Mouse (Mus musculus) MEL (cell line): ENCODE data around the gene Parp16. TPM values are rescaled to one million over a fixed set of nuclear protein-coding genes. Genes with fewer than 3 reads are reported as not detected.

ENCODE experiments used
- DNase-seq: peaks from one replicate; pipeline ENCODE4 v3.0.0; 2011; ENCODE audit warnings: low read depth, low spot score
- H3K27ac ChIP-seq: 2 replicates; pipeline ENCODE4 v1.5.1; 2012; ENCODE audit warnings: low read depth, mild to moderate bottlenecking, control low read depth, low read length, moderate library complexity; ENCODE audit not compliant: control insufficient read depth
- H3K27me3 ChIP-seq, 2 experiments: fragments of 150-350 bp in 1 of 2; sonication (generic) in 1 of 2; 2 replicates each; pipeline ENCODE4 v1.6.1; 2012; ENCODE audit warnings: low read length in 2 of 2, mild to moderate bottlenecking in 2 of 2, improper control_type of control experiment in 1 of 2, moderate library complexity in 1 of 2; ENCODE audit not compliant: insufficient read depth in 2 of 2, control insufficient read depth in 1 of 2
- H3K36me3 ChIP-seq, 2 experiments: 2 replicates each; pipeline ENCODE4 v1.6.1; 2012 to 2014; ENCODE audit warnings: low read length in 2 of 2, improper control_type of control experiment in 1 of 2, inconsistent platforms in 1 of 2, mild to moderate bottlenecking in 1 of 2; ENCODE audit not compliant: insufficient read depth in 2 of 2, control insufficient read depth in 1 of 2
- H3K4me1 ChIP-seq, 2 experiments: fragments of 150-350 bp in 1 of 2; sonication (generic) in 1 of 2; 2 replicates each; pipeline ENCODE4 v1.6.1; 2012; ENCODE audit warnings: low read length in 2 of 2, improper control_type of control experiment in 1 of 2, mild to moderate bottlenecking in 1 of 2; ENCODE audit not compliant: insufficient read depth in 2 of 2, control insufficient read depth in 1 of 2
- H3K4me3 ChIP-seq, 2 experiments: fragments of 150-350 bp in 1 of 2; sonication (generic) in 1 of 2; 2 replicates each; pipeline ENCODE4 v1.5.1; 2012; ENCODE audit warnings: low read depth in 2 of 2, low read length in 2 of 2, mild to moderate bottlenecking in 2 of 2, moderate library complexity in 2 of 2, control low read depth in 1 of 2, improper control_type of control experiment in 1 of 2; ENCODE audit not compliant: control insufficient read depth in 1 of 2, insufficient read depth in 1 of 2
- H3K79me2 ChIP-seq: 2 replicates; pipeline ENCODE4 v1.6.1; 2012; ENCODE audit warnings: mild to moderate bottlenecking, low read length, moderate library complexity; ENCODE audit not compliant: control insufficient read depth, poor library complexity, insufficient read depth
- H3K9ac ChIP-seq: 2 replicates; pipeline ENCODE4 v1.6.1; 2012; ENCODE audit warnings: low read depth, mild to moderate bottlenecking, control low read depth, low read length, moderate library complexity; ENCODE audit not compliant: control insufficient read depth, poor library complexity, severe bottlenecking
- H3K9me3 ChIP-seq: fragments of 150-350 bp; sonication (generic); replicated peaks from 2 replicates; pipeline ENCODE4 v1.6.1; 2012; ENCODE audit warnings: mild to moderate bottlenecking, low read length, improper control_type of control experiment, moderate library complexity; ENCODE audit not compliant: insufficient read depth
- BHLHE40 ChIP-seq: IDR thresholded peaks from 2 replicates; pipeline ENCODE4 v1.6.1; 2012; ENCODE audit warnings: low read depth, mild to moderate bottlenecking, inconsistent platforms, low read length, improper control_type of control experiment, borderline replicate concordance
- CHD2 ChIP-seq: IDR thresholded peaks from 2 replicates; pipeline ENCODE4 v1.6.1; 2011; ENCODE audit warnings: low read length, improper control_type of control experiment
- CTCF ChIP-seq, 3 experiments: IDR thresholded peaks in 2 of 3; conservative IDR thresholded peaks in 1 of 3; 2 replicates each; pipeline ENCODE4 v1.5.1; 2011 to 2012; ENCODE audit warnings: low read length in 3 of 3, low read depth in 2 of 3, mild to moderate bottlenecking in 2 of 3, improper control_type of control experiment in 1 of 3, inconsistent platforms in 1 of 3, mixed read lengths in 1 of 3, moderate library complexity in 1 of 3; ENCODE audit not compliant: control insufficient read depth in 1 of 3, insufficient read depth in 1 of 3, poor library complexity in 1 of 3, severe bottlenecking in 1 of 3
- GABPA ChIP-seq: IDR thresholded peaks from 2 replicates; pipeline ENCODE4 v1.6.1; 2012; ENCODE audit warnings: low read depth, mild to moderate bottlenecking, inconsistent platforms, low read length, improper control_type of control experiment, moderate library complexity
- JUND ChIP-seq: IDR thresholded peaks from 2 replicates; pipeline ENCODE4 v1.6.1; 2011; ENCODE audit warnings: low read depth, mild to moderate bottlenecking, improper control_type of control experiment, low read length
- MAZ ChIP-seq: IDR thresholded peaks from 2 replicates; pipeline ENCODE4 v1.6.1; 2012; ENCODE audit warnings: low read depth, mild to moderate bottlenecking, inconsistent platforms, low read length, improper control_type of control experiment
- MYB ChIP-seq: IDR thresholded peaks from 2 replicates; pipeline ENCODE4 v1.6.1; 2011; ENCODE audit warnings: mild to moderate bottlenecking, low read depth, low read length, improper control_type of control experiment
- NRF1 ChIP-seq: IDR thresholded peaks from 2 replicates; pipeline ENCODE4 v1.6.1; 2014; ENCODE audit warnings: low read depth, mild to moderate bottlenecking, inconsistent platforms, low read length, improper control_type of control experiment, moderate library complexity; ENCODE audit not compliant: poor library complexity, insufficient read depth, severe bottlenecking
- POLR2AphosphoS2 ChIP-seq: IDR thresholded peaks from 2 replicates; pipeline ENCODE4 v1.6.1; 2011; ENCODE audit warnings: low read length, improper control_type of control experiment
- POLR2AphosphoS5 ChIP-seq: IDR thresholded peaks from 2 replicates; pipeline ENCODE4 v1.6.1; 2012; ENCODE audit warnings: low read depth, borderline replicate concordance, mild to moderate bottlenecking, inconsistent platforms, low read length, moderate library complexity, mixed read lengths
- RCOR1 ChIP-seq: IDR thresholded peaks from 2 replicates; pipeline ENCODE4 v1.6.1; 2012; ENCODE audit warnings: low read depth, mild to moderate bottlenecking, inconsistent platforms, low read length, improper control_type of control experiment
- TAL1 ChIP-seq: IDR thresholded peaks from 2 replicates; pipeline ENCODE4 v1.6.1; 2012; ENCODE audit warnings: mild to moderate bottlenecking, inconsistent platforms, low read length, moderate library complexity, mixed read lengths
- TBP ChIP-seq: IDR thresholded peaks from 2 replicates; pipeline ENCODE4 v1.8.0; 2011; ENCODE audit warnings: low read depth, low read length, improper control_type of control experiment
- UBTF ChIP-seq: IDR thresholded peaks from 2 replicates; pipeline ENCODE4 v1.6.1; 2012; ENCODE audit warnings: low read depth, mild to moderate bottlenecking, inconsistent platforms, low read length, improper control_type of control experiment, moderate library complexity, borderline replicate concordance; ENCODE audit not compliant: insufficient read depth
- USF2 ChIP-seq, 2 experiments: IDR thresholded peaks; 2 replicates each; pipeline ENCODE4 v1.6.1; 2011 to 2012; ENCODE audit warnings: improper control_type of control experiment in 2 of 2, low read length in 2 of 2, borderline replicate concordance in 1 of 2, inconsistent platforms in 1 of 2, low read depth in 1 of 2, mild to moderate bottlenecking in 1 of 2; ENCODE audit not compliant: insufficient read depth in 1 of 2
- ZKSCAN1 ChIP-seq: IDR thresholded peaks from 2 replicates; pipeline ENCODE4 v1.6.1; 2012; ENCODE audit warnings: low read depth, mild to moderate bottlenecking, inconsistent platforms, low read length, improper control_type of control experiment, moderate library complexity
- polyA plus RNA-seq, 2 experiments: library from polyadenylated mRNA; stranded (reverse) in 1 of 2; unstranded in 1 of 2; fragments of >175 nt in 1 of 2; fragments of >200 nt in 1 of 2; gene quantifications; 2 replicates each; pipeline versions ENCODE4 v1.2.1 to v1.2.4; 2012; ENCODE audit warnings: low replicate concordance in 2 of 2, low read depth in 1 of 2; ENCODE audit not compliant: insufficient read length in 2 of 2, insufficient read depth in 1 of 2, missing spikeins in 1 of 2
- total RNA-seq: library from RNA; depleted of rRNA; stranded (reverse); fragments of 300-350 nt; gene quantifications from 2 replicates; pipeline ENCODE4 v1.2.3, GENCODE M21; 2012

The Parp16 gene
- total and polyA plus RNA-seq, 3 experiments, result 1.3 to 5.1 TPM; not detected in 1

DNA sequence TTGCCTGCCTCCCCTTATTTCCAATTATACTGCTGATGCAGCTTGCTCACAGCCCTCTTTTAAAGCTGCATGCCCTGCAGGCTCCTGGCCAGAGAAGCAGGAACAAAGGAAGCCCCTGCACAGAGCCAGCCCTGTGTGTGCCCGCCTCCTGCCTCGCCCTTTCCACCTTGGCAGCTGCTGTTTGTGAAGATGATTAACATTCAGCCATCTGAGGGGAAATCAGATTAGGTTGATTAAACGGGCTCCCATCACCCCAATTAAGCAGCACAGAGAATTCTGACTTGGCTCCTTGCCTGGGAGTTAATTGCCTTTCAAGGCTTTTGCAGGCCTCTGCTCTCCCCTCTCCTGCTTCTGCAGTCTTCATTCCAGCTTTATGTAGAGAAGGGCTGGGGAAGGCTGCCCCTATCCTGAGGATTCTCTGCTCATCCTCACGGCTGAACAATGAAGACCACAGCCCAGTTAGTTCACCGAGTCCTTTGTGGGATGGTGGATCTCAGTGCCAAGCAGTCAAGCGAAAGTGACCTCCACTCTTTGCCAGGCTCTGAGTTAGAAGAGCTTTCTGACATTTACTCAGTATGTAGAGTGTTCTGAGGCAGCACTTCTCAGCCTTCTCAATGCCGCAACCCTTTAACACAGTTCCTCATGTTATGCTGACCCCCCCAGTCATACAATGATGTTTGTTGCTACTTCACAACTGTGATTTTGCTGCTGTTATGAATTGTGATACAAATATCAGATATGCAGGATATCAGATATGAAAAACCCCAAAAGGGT is 72.8 kb downstream of the Parp16 start:
- DNase-seq, result no peak
- no peaks in the 10 kb centered on the region for H3K79me2 ChIP-seq
- H3K27ac ChIP-seq, result no peak overlapping the region
- no peaks in the 10 kb centered on the region for H3K36me3 ChIP-seq
- H3K9me3 ChIP-seq, result no peaks in the 10 kb centered on the region
- H3K4me3 ChIP-seq, result no peak overlapping the region
- H3K4me1 ChIP-seq, result no peaks in the 10 kb centered on the region
- TF ChIP-seq TAL1 (no peak), USF2 (IDR thresholded peaks at IDR 0.05; ENCODE audit: borderline replicate concordance in 1 of 2, insufficient read depth in 1 of 2, low read depth in 1 of 2, low read length in 2 of 2) (no peak), CHD2 (no peak), UBTF (no peak), MYB (no peak), CTCF (IDR thresholded peaks at IDR 0.05 in 2 of 3, conservative IDR thresholded peaks at IDR 0.05 in 1 of 3; ENCODE audit: control insufficient read depth in 1 of 3, insufficient read depth in 1 of 3, low read depth in 2 of 3, low read length in 3 of 3, poor library complexity in 1 of 3, severe bottlenecking in 1 of 3) (no peak), POLR2AphosphoS5 (no peak), BHLHE40 (no peak), POLR2AphosphoS2 (no peak)
- H3K27me3 ChIP-seq, result no peaks in the 10 kb centered on the region; a peak in 2 of 4 replicates
- H3K9ac ChIP-seq, result no peak overlapping the region

DNA sequence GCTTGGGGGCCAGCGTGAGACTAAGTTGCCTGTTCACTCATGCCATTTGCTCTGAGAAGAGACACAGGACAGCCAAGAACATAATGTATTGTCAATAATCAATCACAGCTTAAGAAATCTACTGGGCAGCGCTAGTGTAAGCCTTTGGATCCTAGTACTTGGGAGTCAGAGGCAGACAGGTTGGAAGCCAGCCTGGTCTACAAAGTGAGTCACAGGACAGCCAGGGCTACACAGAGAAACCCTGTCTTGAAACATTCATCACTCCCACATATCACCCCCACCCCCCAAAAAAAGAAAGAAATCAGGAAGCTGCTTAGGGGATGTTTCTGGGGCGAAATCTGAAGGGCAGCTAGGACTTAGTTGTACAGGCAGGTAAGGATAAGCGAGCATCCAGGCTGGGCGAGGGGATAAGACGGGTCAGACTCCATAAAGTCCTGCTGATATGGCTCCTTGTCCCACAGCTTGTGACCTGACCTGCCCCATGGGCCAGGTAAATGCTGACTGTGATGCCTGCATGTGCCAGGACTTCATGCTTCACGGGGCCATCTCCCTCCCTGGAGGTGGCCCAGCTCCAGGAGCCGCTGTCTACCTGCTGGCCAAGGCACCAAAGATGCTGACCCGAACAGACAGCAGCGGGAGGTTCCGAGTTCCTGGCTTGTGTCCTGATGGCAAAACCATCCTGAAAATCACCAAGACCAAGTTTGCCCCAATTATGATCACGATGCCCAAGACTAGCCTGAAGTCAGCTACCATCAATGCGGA is 78.1 kb downstream of the Parp16 start:
- DNase-seq, result no peak

More for the DNA sequence above, 78.1 kb downstream of the Parp16 start:
- TF ChIP-seq UBTF, result no peak
- no peak for TF ChIP-seq USF2 (IDR thresholded peaks at IDR 0.05; ENCODE audit: borderline replicate concordance in 1 of 2, insufficient read depth in 1 of 2, low read depth in 1 of 2, low read length in 2 of 2)
- no peak for TF ChIP-seq MAZ
- no peak for TF ChIP-seq TBP
- TF ChIP-seq GABPA, result no peak
- TF ChIP-seq RCOR1, result no peak
- TF ChIP-seq TAL1, result no peak
- TF ChIP-seq POLR2AphosphoS2, result no peak
- no peak for TF ChIP-seq ZKSCAN1
- no peak for TF ChIP-seq JUND
- TF ChIP-seq NRF1, result no peak
- Histone ChIP-seq H3K36me3 (no peaks in the 10 kb centered on the region), H3K9me3 (no peaks in the 10 kb centered on the region), H3K27ac (no peak overlapping the region), H3K4me1 (no peaks in the 10 kb centered on the region), H3K9ac (no peak overlapping the region), H3K79me2 (no peaks in the 10 kb centered on the region), H3K4me3 (no peak overlapping the region), H3K27me3 (no peaks in the 10 kb centered on the region; a peak in 1 of 4 replicates)
